Mouse (Mus musculus) cerebellum, postnatal 25 days (tissue): ENCODE data around the gene Zp1.
A peak's percentile ranks its signal among the peaks of the same experiment; 100 is the strongest.

ENCODE experiments used
- DNase-seq, 2 experiments: peaks; one replicate each; pipeline ENCODE4 v3.0.0; 2021; ENCODE audit warnings: mixed read lengths in 2 of 2

Zp1 gene

DNA sequence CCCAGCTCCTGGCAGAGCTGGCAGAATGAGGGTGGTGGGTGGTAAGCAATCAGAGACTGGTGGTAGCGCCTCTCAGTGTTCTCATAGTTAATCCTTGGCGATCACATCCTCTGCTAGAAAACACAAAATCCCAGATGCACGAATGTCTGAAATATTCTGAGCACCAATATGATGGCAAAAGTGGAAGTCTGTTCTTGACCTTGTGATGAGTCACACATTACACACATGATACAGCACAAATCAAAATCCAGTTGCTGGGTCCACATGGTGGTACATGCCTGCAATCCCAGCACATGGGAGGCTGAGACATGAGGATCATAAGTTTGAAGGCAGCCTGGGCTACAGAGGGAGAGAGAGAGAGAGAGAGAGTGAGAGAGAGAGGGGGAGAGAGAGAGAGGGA lies 626 bp upstream of the Zp1 start:
- no peak for DNase-seq

DNA sequence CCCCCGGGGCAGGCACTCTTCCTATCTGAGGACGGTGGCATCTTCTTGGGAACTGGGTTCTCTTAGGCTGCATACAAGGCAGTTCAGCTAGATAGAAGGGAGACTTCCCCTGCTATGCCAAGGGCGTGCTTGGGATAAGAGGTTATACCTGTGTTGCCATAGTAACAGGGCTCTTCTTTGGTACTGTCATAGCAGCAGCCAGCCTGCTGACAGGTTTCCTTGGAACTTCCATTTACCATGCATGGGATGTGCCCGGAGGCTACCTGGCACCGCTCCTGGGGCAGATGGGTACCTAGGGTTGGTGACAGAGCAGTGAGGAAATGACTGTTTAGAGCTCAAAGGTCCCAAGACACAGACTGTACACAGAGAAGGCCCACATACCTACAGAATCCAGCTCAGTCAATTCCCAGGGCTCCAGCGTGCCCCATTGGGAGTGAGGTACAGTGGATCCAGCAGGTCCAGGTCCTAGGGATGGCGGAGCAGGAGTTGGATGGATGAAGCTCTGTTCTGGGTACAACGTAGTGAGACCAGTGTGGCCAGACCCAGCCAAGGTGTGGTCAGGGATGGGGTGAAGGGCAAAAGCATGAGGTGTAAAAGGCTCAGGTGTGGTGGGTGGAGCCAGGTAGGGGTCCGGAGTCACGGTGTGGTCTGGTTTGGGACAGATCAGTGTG lies 2.0 kb downstream of the Zp1 start:
- peak; percentile 32 to 59 for DNase-seq

DNA sequence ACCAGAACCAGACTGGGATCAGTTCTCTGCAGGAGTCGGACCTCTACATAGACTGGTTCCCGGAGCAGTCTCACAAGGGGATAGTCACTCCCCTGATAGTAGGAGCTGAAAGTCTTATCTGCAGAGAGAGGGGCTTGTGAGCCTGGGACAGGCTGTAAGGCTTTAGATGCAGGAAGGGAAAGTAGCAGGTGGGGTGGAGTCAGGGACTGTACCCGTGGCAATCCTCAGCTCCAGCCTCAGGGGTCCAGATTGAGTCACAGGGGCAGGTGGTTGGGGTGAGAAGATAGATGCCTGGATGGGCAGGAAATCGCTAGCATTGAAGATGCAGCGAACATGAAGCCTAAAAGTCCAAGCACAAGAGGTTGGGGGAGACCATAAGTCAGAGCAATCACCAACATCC lies 3.9 kb downstream of the Zp1 start:
- DNase-seq = no peak

DNA sequence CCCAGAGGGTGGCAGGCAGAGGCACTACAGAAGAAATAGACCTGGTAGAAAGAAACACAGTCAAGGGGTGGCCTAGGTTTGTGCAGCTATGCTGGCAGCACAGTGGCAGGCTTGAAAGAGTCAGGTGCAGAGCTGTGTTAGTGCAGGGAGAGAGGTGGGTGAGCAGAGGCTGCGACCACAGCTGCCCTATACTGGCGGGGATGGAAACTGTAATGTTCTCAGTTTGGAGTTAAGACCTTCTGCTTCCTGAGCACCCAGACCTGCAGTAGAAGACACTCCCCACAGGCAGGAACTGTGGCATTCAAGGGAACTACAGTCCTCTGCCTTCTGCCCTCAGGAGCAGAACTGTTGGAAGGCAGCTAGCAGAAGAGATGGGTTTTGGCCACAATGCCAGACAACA lies 5.6 kb downstream of the Zp1 start:
- no peak for DNase-seq

DNA sequence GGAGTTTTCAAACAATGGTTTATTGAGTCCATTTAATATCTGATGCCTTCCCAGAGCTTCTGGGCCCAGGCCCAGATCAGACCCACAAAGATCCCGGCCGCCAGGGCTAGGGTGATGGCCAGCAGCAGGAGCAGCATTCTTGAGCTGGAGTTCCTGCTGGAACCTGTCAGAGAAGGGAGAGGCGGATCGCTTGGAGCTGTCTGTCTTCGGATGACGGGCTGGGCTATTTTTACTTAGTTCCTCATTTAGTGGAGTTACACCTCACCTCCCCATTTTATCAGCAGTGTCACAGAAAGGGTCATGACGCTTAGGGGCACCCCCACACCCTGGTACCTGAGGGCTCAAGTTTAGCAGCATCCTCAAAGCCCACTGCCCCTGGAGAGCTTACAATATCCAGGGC lies 6.1 kb downstream of the Zp1 start:
- DNase-seq = no peak

DNA sequence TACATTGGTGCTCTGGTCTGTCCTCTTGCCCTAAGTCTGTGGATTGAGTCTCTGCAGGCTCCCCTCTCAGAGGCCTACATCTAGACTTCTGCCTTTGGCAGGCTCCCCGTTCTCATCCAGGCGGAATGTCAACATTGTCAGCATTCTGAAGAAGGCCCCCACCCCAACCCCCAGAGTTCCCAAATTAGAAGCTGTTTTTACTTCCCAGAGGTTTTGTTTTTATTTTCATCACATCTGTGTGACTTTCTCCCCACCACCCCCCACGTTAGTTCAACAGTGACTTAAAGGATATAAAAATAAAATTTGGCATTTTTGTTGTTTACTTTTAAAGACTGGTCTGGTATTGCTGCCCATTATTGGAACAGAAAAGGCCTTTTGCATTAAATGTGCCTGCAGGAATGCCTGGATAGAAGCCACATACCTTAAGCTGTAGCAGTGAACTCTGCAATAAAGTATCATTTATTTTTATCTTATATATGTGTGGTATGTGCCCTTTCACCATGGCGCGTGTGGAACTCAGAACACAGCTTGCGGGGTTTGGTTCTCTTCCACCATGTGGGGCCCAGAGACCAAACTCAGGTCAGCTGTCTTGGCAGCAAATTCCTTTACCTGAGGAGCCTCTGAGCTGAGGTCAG lies 11.2 kb downstream of the Zp1 start:
- no peak for DNase-seq

DNA sequence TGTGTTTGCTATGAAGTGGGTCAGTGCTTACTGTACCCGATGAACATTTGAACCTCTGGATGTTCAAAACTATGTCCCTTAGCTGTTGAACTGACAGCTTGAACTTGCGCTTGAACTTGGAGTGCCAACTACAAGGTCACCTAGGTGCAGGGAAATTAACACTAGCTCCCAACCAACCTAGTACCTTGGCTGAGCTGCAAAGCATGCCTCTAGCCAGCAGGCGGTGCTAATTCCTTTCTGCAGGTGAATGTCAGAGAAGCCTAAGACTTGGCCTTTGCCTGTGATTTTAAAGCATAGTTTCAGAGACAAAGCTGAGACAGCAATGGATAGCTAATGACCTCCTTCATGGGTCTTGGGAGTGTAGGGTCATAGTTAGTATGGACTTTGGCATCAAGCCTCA lies 12.5 kb downstream of the Zp1 start:
- peak; percentile 70 to 79 for DNase-seq

DNA sequence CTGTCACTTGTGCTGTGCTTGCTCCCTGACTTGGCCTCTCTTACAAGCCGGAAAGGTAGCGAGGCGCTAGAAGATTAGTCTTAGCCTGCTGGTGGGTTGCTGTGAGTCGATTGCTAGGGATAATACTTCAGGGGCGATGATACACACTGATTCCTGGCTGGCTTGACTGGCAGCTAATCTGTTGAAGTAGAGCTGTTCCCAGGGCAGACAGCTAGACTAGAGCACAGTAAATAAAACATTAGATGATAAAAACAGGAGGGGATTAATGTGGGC lies 14.8 kb downstream of the Zp1 start:
- no peak for DNase-seq

DNA sequence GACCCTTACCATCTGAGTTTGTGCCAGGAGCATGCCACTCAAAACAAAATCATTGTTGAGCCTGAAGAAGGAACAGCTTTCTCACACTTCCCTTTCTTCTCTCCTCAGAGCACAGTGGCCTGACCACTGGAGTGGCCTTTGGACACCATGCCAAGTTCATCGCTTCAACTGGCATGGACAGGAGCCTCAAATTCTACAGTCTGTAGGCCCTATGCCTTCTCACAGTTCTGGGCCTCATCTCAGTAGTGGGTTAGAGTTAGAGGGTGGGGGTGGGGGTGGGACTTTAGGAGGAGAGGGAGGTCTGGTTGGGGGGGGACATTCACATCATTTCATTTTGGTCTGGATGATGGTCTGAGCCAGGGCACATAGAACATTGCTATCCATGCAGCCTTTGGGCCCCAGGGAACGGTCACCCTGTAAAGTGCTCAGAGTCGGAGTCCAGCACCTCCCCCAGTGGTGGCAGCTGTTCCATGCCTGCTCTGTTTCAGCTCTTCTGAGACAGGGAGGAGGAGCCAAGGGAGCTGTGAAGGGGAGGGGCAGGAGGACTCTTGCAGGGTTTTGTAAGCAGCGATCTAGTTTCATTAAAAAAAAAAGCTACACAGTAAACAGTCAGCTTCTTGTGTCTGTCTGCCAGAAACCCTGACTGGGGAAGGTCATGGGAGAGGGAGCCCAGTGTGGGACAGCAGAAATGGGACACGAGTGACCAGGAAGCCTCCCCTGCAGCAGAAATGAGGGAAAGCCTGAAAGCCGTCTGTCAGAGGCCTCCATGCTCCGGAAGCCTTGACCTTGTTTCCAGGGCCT lies 15.3 kb downstream of the Zp1 start:
- peak in 1 of 2 experiments; percentile 49 for DNase-seq

DNA sequence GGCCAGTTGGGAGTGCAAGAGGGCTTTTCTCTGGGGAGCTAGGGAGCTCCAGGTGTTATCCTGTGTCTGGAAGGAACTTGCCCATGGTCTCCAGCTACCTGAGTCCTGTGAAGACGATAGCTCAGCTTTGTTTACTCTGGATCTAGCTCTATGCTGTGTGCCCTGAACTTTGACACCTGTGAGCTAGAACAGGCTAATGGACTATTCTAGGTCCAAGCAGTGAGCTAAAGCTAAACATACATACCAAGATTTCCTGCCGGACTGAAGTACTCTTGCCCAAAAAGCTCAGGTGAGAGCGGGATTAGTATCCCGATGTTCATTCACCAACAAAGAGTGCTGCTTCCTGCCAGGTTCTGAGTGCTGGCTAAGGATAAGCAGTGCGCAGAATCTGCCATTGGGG lies 15.9 kb downstream of the Zp1 start:
- no peak for DNase-seq

DNA sequence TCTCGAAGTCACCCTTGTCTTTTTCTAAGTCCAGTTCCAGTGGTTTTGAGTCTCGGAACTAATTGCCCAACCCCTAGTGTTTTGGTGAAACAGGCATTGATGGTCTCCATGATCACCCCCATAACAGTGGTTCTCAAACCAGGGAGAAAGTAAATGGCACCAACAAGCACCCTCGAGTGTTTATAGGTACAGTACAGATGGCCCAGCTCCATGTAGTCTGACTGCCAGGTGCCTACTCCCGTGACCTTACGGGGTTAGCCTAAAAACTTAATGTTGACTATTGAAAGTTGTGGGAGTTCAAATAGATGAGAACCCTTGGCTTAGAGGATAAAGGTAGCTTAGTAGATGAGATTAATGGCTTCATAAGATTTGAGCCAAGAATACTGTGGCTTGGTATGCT lies 19.4 kb downstream of the Zp1 start:
- no peak for DNase-seq

DNA sequence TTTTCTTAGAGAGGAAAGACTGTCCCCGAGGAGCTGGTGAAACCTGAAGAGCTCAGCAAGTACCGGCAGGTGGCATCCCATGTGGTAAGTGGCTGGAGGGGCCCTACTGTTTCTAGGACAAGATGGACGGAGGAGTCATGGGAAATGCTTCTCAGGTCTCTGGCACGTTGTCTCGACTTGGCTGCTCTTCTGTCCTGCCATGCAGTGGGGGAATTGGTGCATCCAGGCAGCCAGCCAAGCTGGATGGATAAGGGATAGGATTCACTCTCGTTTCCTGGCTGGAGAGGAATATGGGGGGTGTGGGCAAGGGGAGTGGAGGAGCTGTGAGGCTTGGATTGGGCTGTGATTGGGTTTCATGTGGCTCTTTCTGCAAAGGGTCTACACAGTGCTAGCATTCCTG lies 20.1 kb downstream of the Zp1 start:
- peak in 1 of 2 experiments; percentile 50 for DNase-seq

DNA sequence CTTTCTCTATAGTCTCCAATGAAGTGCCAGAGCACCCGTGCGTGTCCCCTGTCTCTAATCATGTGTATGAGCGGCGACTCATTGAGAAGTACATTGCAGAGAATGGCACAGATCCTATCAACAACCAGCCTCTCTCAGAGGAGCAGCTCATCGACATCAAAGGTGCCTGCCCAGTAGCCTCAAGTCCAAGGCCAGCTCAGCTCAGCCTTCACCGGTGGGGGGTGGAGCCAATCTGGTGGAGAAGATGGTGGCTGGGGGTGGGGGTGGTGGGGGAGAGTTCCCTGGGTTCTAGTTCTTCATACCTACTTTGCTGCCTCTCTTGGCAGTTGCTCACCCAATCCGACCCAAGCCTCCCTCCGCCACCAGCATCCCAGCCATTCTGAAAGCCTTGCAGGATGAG lies 22.9 kb downstream of the Zp1 start:
- no peak for DNase-seq

DNA sequence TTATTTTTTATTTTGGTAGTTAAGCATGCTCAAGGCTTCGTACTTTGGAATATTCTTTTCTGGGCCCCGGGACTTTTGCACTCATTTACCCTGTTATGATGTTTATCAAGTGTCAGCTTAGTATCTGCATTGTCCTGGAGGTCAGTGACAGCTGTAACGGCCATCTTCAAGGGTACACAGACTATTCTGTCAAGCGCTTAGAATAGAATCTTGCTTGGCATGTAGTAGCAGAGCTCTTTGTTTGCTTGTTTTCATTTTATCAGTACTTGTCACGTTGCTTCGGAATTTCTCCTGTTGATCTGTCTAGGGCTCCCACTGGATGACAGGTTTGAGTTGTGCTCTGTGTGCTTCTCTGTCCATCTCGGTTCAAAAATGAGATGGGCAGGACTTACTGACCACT lies 23.6 kb downstream of the Zp1 start:
- no peak for DNase-seq

DNA sequence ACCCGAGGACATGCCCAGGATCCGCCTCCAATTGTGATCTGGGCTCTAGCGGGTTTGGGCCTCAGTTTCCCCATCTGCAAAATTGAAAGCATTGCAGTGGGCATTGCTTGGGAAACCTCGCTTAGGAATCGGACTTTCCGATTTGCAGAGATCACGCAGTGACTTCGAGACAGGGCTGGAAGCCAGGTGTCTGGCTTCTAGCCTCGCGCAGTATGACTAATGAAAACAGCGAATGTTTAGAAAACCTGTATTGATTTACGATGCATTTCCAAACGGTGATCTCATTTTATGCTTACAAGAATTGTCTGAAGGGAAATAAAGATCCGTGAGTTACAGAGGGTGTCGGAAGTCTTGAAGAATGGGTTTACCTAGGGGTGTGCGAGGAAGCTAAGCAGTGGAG lies 24.7 kb downstream of the Zp1 start:
- DNase-seq = no peak

DNA sequence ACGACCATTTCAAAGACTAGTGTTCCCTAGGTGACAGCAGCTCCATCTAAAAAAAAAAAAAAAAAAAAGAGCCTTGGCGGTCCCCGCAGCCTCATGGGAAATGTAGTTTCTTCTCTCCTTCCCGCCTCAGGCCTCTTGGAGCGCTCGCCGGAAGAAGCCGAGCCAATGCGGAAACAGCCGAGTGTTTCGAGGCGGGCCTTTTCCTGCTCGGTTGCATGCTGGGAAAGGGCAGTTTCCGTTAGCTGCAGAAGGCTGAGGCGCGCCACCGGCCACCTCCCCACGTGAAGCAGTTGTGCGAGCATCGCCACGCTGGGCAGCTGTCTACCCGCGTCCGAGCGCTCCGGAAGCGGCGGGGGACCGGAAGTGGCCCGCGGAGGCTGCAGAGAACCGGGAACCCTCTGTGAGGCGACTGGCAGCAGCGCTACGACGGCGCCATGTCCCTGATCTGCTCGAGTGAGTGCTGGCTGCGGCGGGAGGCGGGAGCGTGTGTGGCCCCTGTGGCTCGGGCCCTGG lies 25.4 kb downstream of the Zp1 start, which contains the start of gene Prpf19:
Gene Prpf19 (plus strand): TSS at position 216 of the 513 bp plus-strand sequence.
- DNase-seq = peak; percentile 99 to 100

DNA sequence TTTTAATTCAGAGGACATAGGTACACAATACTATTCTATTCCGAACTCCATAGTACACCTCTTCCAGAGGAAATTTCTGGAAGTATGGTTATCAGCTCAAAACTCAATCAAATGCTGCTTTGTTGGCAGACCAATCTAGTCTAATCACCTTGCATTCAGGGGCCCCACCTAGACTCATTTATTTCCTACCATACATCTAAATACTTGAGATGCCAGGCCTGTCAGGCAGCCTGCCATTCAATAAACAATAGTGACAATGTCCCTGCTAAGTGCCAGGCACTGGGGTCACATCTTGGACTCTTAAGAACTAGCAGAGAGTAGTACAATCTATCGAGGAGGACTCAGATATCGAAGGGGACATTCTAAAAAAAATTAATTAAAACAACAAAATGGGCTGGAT lies 28.2 kb downstream of the Zp1 start:
- no peak for DNase-seq

DNA sequence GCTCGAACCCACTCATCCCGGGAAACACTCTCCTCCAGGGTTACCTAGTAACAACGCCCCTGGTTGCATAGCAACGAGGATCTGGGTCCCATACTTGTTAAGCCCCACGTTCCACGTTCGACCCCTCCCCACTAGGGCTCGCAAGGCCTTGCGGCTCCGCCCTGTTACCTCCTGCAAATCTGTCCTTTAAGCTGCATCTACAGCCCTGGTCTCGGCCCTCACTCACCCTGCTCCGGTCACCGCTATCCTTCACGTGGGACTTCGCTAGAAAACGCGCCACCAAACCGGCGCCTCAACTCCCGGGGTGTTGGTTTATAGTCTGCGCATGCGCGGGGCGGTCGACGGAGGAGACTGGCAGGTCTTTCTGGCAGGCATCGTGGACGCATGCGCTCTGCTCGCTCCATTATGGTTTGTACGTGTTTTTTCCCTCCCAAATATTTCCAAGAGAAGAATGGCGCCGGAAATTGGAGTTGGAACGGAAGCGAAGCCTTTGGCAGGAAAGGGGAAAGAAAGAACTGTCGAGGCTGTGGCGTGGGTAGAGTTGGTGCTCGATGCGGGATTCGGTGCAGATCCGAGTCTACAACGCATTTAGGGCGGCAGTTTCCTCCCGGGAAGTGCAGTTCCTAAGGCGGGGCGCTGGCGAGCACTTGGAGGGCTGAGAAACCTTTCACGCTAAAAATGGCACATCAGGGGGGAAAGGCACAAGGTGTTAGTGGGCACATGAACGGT lies 38.8 kb downstream of the Zp1 start, which contains the start of gene Tmem109:
Gene Tmem109 (minus strand): TSS at position 576 of the 729 bp plus-strand sequence.
- peak; percentile 94 to 97 for DNase-seq

DNA sequence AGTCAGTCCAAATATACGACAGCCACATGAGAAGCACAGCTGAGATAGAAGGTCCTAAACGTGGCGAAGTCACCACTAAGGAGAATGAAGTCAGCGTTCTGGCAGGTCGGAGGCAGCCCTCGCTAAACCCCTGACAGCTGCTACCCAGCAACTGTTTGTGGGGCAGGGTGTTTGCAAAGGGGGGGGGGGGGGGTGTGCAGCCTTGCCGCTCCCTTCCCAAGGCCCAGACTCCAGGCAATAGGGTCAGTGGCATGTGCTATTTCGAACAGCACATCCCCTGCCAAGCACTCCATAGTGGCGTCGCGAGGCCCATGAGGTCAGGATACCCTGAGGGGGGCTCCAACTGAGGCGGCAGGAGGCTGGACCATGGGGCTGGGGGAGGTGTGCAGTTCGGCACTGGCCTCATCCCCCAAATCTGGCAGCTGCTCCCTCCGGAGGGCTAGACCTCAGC lies 39.4 kb downstream of the Zp1 start:
- no peak for DNase-seq

DNA sequence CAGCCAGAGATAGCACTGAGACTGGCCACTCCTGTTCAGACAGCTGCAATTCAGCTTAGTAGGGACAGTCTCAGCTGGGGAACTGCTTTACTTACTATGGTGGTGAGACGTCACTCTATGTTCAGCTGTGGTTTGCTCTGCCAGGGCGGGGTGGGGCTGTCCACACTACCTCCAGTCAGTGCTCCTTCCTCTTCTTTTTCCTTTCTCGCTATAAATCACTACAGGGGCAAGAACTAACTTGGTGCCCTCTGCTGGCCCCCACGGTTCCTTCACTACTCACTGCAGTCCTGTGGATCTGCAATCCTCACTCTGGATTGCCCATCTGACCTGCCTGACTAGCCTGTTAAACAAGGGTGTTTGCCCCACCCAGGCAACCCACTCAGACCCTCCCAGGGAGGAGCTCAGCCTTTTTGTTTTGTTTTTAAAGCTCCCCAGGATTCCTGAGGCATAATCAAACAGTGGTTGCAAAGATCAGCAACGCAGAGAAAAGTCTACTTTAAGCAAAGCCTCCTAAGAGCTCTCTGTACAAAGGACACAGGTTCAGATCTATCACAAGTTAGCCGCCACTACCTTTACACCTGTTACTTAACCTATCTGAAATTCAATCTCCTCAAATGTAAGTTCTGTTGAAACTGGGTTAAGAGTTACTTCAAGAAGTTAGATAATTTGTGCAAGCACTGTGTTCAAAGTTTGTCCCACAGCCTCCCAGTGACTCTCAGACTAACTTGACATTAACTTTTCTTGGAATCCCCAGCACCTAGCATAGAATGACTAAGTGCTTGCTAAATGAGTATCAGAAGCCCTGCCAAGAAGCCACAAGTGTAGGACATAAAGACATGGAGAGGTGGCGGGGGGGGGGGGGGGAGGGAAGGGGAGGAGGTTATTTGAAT lies 40.1 kb downstream of the Zp1 start:
- peak; percentile 78 to 81 for DNase-seq

DNA sequence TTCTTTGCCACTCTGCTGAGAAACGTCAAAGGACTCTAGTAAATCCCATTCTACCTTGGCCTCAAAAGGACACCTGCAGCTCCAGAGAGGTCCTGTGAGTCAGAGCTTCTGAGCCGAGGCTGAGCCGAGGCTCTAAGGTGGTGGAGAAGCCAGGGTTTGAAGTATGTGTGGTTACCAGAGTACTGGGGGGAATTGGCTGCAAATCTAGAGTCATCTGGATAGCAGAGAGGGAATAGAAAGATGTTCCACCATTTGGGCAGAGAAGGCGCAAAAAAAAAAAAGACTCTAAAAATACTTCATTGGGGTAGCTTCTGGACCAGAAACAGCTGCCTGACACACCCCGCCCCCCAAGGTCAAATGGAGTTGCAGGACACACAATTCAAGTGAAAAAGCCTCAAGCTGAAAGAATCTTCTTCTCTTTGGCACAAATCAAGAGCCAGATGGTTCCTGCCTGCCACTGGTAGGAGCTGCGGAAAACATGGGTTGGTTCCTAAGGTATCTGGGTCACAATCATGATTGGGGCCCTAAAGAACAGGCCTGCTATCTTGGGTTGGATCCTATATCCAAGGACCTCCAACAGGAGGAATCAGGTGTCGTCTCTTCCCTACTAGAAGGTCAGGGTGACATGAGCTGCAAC lies 42.1 kb downstream of the Zp1 start:
- peak; percentile 79 to 80 for DNase-seq
